Mouse (Mus musculus) frontal cortex, postnatal 25 days (tissue): ENCODE data around the gene Samd11.

Experiments
- DNase-seq, 2 experiments: peaks; one replicate each; pipeline ENCODE4 v3.0.0; 2022; ENCODE audit warnings: low spot score in 2 of 2

Gene Samd11

DNA sequence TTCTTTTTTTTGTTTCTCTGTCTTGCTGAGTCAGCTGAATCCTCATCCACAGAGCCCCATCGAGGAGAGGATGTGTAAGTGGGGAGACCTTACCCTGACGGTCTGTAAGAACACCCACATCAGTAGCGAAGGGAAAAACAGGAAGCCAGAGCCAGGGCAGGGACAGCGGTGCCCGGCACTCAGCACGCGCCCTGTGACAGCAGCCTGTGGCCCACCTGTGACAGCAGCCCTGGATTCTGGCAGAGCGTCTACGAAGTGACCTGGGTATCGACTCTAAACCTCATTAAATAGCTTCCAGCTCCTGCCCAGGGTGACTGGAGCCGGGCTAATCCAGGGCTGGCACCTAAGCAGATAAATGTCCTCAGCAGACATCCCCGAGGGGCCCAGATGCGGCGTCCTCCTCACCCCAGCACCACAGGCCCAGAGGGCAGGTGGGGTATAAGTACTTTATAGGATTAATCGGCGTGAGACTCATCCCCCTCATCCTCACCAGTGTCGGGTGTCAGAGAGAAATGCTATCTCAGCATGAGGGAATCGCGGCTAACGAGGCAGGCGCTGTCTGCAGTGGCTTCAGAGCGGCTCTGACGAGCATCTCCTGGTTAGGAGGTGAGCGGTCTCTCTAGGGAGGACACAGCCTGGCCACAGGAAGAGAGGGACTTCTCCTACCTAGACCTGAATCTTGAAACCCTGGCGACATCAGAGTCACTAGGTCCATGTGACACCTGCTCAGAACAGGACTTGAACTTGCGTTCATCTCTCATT is at the start of gene Samd11:
TSS of gene Samd11 (minus strand) at position 580 of the 762 bp plus-strand sequence.
- no peak for DNase-seq

DNA sequence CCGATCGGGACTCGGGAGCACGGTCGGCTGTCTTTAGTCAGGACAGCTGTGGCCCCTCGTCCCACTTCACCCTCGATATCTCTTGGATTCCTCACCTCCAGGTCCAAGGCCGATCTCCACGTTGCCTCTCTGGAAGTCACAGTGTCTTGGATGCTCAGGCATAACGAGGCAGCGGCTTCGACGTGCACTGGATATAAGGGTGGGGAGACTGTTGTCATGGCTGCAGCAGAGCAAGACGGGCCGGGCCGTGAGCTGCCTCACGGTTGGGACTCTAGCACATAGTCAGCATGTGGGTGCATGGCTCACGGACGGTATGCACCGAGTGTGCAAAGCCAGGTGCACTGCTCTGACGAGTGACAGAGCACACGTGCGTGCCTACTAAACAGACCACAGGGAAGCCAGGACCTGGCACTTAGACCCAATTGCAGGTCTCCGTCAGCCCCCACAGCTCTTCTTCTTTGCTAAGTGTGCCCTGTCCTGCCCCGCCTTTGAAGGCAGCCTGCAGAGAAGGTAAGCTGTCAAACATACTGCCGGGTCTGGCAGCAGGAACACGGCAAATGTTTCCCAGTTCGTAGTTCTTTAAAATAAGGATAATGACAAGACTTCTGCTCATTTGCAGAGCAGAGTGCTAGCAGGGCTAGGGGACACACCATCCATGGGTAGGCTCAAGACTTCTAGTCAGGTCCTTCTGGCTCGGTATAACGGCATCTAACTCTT is 938 bp downstream of the Samd11 start:
- no peak for DNase-seq

DNA sequence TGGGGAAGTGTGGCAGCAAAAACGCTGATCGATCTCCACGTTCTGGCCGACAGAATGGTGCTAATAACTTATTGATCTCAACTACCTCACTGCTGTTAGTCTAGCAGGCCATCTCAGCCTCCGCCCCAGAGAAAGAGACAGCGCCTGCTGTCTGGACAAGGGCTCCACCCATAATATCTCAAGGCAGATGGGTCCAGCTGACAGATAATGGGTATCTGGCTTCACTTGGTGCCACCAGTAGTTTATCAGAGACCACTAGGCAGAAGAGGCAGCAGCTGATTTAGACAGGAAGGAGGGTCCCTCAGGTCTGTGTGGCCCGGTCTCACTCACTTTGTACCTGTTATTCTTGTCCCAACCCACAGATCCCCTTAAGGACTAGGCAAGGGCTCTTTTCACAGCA is 2.4 kb downstream of the Samd11 start:
- DNase-seq, result no peak

DNA sequence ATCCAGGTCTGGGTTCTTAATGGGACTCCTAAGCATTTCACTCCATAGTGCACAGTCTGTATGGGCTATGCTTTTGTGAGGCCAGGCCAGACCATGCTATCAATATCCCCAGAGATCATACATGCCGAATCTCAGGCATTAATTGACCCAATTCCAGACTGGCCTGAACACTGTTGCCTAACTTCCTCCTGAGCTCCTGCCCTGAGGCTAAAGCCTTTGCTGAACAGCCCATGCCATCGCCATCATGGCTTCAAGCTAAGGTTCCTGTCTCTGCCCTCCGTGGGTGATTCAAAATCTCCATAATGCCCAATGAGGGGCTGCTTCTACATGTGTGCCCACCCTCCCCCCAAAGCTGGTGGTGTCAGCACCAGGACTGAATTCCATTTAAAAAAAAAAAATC is 2.8 kb downstream of the Samd11 start:
- DNase-seq, result no peak

DNA sequence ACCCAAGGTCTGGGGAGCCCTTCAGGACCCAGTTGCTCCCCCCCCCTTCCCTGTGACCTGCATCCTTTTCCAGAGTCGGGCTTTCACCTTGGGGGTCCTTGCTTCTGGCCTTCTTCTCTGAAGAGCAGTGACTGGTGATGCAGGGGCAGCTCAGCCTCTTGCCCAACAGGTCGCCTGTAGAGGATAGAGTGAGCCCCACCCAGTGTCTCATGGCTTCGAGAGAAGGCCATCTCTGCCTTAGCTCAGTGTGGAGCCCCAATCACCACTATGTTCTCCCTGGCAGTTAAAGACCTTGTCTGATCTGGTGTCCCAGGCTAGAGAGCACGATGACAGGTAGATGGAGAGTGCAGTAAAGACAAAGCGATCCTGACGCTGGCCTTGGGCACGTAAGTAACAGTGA is 3.3 kb downstream of the Samd11 start:
- no peak for DNase-seq

DNA sequence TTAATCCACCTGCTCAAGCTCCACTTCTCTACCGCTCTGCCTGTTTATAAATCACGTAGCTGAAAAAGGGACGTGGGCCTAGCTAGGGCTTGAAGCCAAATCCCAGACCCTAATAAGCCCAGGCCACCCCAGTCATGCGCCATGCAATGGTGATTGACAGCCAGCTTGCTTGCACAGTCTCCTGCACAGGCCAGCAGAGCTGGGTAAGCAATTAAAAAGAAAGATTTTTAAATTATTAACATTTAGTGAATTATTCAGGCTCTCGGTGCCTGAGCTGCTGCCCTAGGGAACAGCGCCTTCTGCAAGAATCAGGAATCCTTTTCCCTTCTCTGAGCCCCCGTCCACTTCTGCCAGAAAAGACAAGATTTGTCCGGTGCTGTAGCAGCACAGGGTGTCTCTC is 4.4 kb downstream of the Samd11 start:
- DNase-seq, result no peak

DNA sequence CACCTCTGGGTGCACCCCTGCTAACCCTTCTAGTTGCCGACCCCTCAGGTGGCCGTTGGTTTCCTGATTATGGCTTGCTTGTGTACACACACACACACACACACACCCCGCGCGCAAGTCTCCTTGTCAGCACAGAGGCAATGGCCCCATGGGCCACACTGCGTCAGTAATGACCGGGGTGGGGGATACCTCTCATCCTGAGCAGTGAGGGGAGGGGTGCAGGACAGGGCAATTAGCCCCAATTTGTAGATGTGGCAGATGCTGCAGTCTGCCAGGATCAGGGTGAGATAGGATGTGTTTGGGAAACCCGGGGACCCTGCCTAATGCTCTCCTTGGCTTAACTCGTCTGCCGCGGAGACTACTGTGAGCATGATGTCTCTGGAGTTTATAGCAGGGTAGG is 5.9 kb downstream of the Samd11 start:
- no peak for DNase-seq

DNA sequence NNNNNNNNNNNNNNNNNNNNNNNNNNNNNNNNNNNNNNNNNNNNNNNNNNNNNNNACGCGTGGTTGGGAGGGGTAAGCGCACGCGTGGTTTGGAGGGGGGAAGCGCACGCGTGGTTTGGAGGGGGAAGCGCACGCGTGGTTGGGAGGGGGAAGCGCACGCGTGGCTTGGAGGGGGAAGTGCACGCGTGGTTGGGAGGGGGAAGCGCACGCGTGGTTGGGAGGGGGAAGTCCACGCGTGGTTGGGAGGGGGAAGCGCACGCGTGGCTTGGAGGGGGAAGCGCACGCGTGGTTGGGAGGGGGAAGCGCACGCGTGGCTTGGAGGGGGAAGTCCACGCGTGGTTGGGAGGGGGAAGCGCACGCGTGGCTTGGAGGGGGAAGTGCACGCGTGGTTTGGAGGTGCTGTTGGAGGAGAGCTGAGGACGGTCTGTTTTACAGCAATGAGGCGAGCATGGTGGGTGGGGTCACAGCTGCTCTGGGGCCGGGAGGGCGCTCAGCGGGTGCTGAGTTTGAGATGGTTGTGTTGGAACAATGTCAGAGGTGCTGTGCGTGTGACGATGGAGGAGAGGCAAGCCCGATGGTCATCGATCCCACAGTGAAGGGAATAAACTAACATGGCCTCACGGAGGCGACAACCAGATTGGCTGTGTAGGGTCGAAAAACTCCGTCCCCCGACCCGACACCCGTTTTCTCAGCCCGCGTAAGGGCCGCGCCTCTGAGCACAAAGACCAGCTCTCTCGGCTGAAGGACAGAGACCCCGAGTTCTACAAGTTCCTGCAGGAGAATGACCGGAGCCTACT is 18.6 kb downstream of the Samd11 start:
- DNase-seq, result no peak

DNA sequence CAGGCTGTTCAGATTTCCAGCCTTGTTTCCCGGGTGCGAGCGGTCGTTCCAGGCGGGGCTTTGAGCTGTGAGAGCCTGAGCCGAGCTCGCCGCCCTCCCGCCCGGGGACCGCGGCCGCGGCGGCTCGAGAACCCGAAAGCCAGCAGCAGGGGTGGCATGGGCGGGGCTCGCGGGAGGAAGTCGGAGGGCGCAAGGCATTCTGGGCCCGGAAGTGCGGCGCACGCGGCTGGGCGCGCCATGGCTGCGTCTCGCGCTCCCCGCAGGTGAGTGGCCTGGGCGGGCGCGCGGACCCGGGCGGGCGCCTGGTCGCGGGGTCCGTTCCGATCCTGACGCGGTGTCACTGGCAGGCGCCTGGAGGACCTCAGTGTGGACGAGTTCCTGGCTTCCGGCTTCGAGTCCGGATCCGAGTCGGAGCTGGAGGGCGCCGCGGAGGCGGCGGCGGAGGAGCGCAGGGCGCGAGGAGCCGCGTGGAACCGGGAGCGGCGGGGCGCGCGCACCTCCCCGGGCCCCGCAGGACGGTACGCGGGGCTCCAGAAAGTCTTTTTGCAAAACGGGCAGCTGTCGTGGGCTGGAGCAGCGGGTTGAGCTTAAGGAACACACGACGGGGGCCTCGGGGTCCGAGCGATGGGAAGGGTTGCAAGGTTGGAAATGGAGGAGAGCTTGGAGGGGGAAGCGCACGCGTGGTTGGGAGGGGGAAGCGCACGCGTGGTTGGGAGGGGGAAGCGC is 19.5 kb downstream of the Samd11 start, which contains the start of gene Noc2l:
TSS of gene Noc2l (plus strand) at position 203 of the 726 bp plus-strand sequence.
- DNase-seq, result peak; percentile 67 to 82

DNA sequence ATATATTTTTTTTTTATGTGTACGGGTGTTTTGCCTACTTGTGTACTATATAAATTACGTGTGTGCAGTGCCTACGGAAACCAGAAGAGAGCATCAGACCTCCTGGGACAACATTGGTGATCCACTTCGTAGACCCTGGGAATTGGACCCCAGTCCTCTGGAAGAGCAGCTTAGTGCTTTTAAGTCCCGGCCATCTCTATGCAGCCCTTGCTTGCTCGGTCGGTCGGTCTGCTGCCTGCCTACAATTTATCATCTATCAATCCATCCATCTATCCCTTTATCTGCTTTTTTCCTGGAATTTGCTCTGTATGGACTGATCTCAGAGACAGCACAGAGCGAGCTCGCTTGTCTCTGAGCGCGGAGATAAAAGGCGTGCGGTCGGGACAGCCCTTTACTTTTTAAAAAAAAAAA is 20.1 kb downstream of the Samd11 start:
- DNase-seq, result no peak

DNA sequence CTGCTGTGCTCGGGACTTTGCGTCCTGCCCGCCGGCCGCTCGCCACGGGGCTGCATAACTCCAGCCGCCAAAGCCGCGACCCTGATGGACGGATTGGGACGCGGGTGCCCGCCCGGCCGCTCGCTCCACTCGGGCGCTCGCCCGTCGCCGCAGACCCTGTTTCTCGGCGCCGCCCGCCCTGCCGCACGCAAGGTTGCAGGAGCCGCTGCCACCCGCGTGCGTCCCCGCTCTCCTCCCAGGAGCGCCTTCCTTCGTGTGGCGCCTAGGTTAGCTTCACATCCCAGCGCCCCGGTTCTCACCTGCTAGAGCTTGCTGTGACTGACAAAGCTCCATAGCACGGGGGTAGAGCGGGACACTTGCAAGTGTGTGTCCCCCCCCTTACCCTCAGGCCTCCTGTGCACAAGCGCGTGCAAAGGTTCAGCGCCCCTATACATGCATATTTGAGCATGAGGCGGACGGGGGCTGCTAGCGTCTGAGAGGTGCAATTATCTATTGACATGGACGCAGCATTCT is 20.7 kb downstream of the Samd11 start, which contains the start of gene Plekhn1:
TSS of gene Plekhn1 (minus strand) at position 157 of the 513 bp plus-strand sequence.
- peak; percentile 48 to 49 for DNase-seq

DNA sequence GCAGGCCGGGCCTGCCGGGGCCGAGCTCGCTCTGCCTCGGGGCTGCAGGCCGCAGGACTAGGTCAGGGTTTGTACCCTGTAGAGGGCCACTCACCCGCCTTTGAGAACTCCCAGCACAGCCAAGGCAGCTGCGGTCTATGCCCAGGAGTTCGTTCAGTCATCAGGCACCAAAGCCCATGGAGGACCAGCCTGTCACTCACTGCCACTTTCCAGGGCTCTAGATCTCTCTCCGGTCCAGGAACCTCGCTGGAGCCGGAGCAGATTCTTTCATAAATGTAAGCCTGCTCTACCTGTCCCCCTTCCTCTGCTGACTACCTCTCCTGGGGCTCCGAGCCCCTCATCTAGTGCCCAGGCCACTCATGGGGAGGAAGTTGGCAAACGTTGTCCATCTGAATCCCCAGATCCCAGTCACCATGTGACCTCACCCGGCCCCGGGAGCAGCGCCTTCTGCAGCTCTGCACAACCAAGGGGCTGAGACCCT is 21.4 kb downstream of the Samd11 start:
- DNase-seq, result no peak

DNA sequence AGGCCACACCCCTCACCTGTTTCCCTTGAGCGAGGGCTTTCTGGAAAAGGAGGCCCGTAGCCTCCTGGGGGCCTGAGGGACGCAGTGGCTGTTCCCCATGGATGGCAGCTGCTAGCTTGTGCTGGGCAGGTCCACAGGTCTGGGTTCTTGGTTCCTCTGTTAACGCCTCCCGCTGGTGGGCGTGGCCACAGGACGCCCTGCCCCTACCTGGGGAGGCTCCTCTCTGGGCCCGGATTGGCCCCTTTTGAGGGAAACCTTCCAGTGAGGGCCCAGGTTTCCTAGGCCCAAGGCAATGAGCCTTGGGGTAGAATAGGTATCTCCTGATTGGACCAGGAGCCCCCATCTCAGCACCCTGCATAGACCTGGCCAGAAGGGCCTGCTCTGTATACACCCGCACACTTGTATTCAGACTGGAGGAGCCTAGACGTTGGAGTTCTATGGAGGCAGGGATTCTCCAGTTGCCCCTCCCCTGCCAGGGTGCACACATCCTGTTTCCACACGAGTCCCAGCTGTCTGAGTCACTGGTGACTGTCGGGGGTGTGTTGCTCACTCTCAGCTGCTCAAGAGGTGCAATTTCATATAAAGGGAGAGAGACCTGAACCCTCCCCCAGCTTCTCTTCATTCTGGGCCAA is 26.9 kb downstream of the Samd11 start:
- DNase-seq, result no peak

DNA sequence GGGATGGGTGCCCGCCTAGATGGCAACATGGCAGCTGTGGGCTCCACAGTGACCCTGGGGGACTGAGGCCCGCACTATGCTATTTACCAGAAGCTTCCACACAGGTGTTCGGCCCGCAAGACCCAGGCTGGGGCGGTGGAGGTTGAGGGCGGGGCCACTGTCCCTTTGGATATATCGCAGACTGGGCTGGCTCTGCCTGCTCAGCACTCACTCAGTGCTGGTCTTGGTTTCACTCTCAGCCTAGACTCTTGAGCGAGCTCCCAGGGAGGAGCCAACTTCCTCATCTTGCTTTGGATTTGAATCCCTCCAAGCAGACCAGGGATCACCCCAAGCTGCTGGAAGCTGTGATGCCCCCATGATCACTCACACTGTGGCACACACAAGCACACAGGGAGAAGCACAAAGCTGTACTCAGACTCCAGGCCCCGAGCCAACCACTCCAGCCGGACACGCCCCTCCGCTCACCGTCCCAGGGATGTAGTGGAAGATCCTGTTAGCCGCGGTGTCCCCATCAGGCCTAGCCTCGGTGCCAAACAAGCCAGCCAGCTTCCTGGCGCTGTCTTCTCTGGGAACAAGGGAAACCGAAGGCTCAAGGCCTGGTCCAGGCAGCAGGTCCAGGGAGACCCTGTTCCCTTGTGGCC is 27.6 kb downstream of the Samd11 start:
- no peak for DNase-seq

DNA sequence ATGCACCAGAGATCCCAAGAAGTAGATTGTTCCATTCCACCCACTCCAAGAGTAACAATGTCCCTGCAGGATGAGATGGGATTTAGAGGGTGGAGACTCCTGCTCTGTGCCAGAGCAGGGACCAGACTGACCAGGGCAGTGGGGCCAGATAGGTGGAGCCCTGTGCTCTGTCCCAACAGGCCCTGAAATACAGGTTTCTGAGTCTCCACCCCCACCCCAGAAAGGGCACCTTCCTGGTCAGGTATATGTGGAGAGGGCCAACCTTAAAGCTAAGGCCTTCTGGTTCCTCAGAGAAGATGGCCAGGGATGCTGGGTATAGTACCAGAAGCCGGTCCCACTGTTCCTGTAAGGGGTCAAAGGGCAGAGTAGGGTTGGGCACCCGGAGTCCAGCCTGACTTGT is 31.2 kb downstream of the Samd11 start:
- DNase-seq, result no peak

DNA sequence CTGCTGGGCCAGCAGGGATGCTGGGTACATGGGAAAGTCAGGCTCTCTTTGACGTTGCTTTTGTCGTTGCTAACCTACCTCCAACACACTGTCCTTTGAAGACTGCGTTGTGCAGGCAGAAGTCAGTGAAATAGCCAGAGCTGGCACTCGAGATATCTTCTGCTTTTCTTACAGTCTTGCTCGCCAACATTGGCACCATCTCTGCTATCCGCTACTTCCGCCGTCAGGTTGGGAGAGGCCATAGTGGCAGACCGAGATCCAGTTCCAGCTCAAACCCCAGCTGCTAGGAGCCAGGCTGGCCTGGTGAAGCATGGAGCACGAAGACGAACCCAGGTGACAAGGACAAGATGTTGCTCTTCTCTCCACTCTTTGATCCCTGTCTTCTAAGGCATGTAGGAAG is 35.5 kb downstream of the Samd11 start:
- no peak for DNase-seq

DNA sequence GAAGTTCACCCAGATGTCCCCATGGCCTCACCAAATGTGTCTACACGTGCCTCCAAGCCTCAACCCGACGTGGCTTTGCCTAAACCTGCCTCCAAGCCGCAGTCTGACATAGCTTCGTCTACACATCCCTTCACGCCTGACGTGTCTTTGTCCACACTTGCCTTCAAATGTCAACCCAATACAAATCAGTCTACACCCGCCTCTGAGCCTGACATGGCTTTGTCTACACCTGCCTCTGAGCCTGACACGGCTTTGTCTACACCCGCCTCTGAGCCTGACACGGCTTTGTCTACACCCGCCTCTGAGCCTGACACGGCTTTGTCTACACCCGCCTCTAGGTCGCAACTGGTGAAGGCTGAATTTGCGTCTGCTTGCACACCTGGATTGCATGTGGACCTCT is 37.6 kb downstream of the Samd11 start:
- no peak for DNase-seq

DNA sequence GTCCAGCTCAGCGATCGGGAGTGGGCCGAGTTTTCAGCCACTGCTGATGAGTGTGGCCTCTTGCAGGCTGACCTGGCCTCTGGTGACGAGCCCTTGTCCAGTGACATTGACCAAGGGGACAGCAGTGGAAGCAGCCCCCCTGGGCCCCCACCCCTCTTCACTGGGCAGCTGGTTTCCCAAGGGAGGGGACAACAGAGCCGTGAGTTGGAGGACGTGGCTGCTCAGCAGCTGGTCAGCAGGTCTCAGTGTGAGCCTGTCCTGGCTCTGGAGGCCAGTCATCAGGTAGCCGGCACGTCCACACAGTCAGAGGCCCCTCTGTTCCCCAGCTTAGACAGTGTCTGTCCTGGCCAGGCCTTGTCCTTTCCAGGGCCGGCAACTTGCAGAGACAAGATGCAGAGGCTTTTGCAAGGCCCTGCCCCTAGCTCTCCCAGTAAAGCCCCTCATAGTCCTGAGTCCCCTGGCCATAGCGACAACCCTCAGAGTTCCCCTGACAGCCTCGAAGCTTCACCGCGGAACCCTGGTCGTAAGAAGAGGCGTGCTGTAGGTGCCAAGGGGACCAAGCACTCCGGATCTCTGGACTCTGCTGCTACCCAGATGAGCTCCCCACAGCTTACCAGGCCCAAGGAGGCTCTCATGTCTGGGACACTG is 38.3 kb downstream of the Samd11 start:
- no peak for DNase-seq

DNA sequence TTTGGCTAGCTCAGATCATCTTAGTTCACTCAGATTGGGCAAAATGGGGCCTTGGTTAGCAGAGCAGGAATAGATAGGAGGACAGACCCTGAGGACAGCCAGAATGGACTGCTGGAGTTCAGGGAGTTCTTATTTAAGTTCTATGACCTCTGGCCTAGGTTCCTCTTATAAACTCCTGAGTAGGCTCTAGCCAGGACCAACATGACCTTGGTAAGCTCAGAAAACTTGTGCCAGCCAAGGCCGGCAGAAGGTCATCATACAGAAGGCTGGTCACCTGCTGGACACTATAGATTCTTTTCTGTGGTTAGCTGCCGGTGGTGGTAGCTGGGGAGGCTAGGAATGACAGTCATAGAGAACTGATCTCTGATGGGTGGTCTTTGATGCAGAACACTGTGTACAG is 39.3 kb downstream of the Samd11 start:
- DNase-seq, result no peak

DNA sequence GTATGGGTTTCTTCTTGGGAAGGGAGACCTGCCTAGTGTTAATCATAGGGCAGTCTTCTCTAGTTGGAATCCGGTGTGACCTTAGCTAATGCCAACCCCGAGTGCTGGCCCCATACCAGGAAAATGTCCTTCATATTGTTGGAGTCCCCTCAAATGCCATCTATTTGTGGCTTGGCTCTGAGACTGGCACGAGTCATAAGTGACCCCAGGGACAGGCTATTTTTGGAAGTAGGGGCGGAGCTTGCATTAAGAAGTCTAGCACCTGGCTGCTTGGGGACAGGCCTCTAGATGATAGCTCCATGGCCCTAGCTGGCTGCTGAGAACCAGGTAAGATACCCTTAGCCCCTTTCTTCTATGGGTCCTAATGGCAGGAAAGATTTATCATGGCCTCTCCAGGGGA is 39.8 kb downstream of the Samd11 start, which contains the start of gene Perm1:
TSS of gene Perm1 (plus strand) at position 220 of the 400 bp plus-strand sequence.
- DNase-seq, result no peak
